Mouse (Mus musculus) liver, embryonic 14.5 days (tissue): ENCODE data around the gene Cep68. TPM values are rescaled to one million over a fixed set of nuclear protein-coding genes. Genes with fewer than 3 reads are reported as not detected.

Experiments
- ATAC-seq: fragments of 200-750 bp; cut with Nextera tagmentation; 2 replicates; pipeline ENCODE4 v1.8.0; 2017; ENCODE audit warnings: moderate number of reproducible peaks, mild to moderate bottlenecking, moderate library complexity; ENCODE audit not compliant: insufficient read depth
- DNase-seq, 3 experiments: peaks; one replicate each; pipeline ENCODE4 v3.0.0-alpha.2; 2012 to 2013; ENCODE audit warnings: low read depth in 3 of 3, low spot score in 3 of 3
- H3K27ac ChIP-seq: fragments of 300-500 bp; sonication (generic); 2 replicates; pipeline ENCODE4 v1.5.1; 2014; ENCODE audit warnings: moderate library complexity, mild to moderate bottlenecking, control low read depth, inconsistent platforms
- H3K27me3 ChIP-seq: fragments of 300-500 bp; sonication (generic); 2 replicates; pipeline ENCODE4 v1.6.1; 2014; ENCODE audit warnings: mild to moderate bottlenecking, low read length, moderate library complexity; ENCODE audit not compliant: control insufficient read depth, insufficient read depth
- H3K36me3 ChIP-seq: fragments of 300-500 bp; sonication (generic); replicated peaks from 2 replicates; pipeline ENCODE4 v1.6.1; 2014; ENCODE audit warnings: low read depth; ENCODE audit not compliant: control insufficient read depth, insufficient read depth
- H3K4me1 ChIP-seq, 2 experiments: fragments of 200-500 bp in 1 of 2; fragments of 300-500 bp in 1 of 2; sonication (generic) in 1 of 2; replicated peaks; 2 replicates each; pipeline ENCODE4 v1.6.1; 2012 to 2014; ENCODE audit warnings: antibody characterized with exemption in 1 of 2, inconsistent platforms in 1 of 2, low read length in 1 of 2; ENCODE audit not compliant: control insufficient read depth in 2 of 2, insufficient read depth in 2 of 2
- H3K4me2 ChIP-seq: fragments of 300-500 bp; sonication (generic); 2 replicates; pipeline ENCODE4 v1.6.1; 2014; ENCODE audit warnings: low read depth, mild to moderate bottlenecking, control low read depth, moderate library complexity
- H3K4me3 ChIP-seq, 2 experiments: fragments of 200-500 bp in 1 of 2; fragments of 300-500 bp in 1 of 2; sonication (generic) in 1 of 2; 2 replicates each; pipeline ENCODE4 v1.5.1; 2012 to 2014; ENCODE audit warnings: low read depth in 2 of 2, low read length in 2 of 2, mild to moderate bottlenecking in 2 of 2, control low read depth in 1 of 2, inconsistent platforms in 1 of 2, moderate library complexity in 1 of 2; ENCODE audit not compliant: insufficient read depth in 1 of 2
- H3K9ac ChIP-seq: fragments of 300-500 bp; sonication (generic); replicated peaks from 2 replicates; pipeline ENCODE4 v1.6.1; 2014; ENCODE audit warnings: mild to moderate bottlenecking, control low read depth, moderate library complexity
- H3K9me3 ChIP-seq: fragments of 300-500 bp; sonication (generic); 2 replicates; pipeline ENCODE4 v1.6.1; 2016; ENCODE audit warnings: low read length, mixed read lengths; ENCODE audit not compliant: control insufficient read depth
- CTCF ChIP-seq: IDR thresholded peaks from 2 replicates; pipeline ENCODE4 v1.5.1; 2016; ENCODE audit warnings: antibody characterized with exemption, low read depth, control low read depth
- EP300 ChIP-seq: IDR thresholded peaks from 2 replicates; pipeline ENCODE4 v1.6.1; 2016; ENCODE audit warnings: antibody characterized with exemption, low read depth
- WGBS: fragments of 180-500 bp; shearing (Covaris S2); extraction: QIAGEN DNeasy Blood & Tissue Kit; methylation state at CpG from one replicate; pipeline ENCODE4 v1.1.7; 2014; ENCODE audit not compliant: insufficient replicate concordance; 5-methylcytosine and 5-hydroxymethylcytosine counted together
- polyA plus RNA-seq, 2 experiments: library from polyadenylated mRNA; depleted of rRNA in 1 of 2; stranded (reverse) in 1 of 2; unstranded in 1 of 2; fragments of >200 nt; fragmentation: Nextera tagmentation in 1 of 2; extraction: Ambion mirVana in 1 of 2; gene quantifications; 2 replicates each; pipeline versions ENCODE4 v1.2.1 to v1.2.3; 2012 to 2014

Gene Cep68
- polyA plus RNA-seq, 2 experiments: 4.5 to 4.8 TPM

- no peak overlapping the region for H3K9ac ChIP-seq
- H3K4me2 ChIP-seq: no peak overlapping the region
- no peak for ATAC-seq
- H3K9me3 ChIP-seq: no peaks in the 10 kb centered on the region
- no peaks in the 10 kb centered on the region for H3K36me3 ChIP-seq
- H3K27ac ChIP-seq: no peak overlapping the region
- H3K27me3 ChIP-seq: no peaks in the 10 kb centered on the region
- H3K4me3 ChIP-seq: no peak overlapping the region
- TF ChIP-seq EP300 (no peak), CTCF (no peak)
- H3K4me1 ChIP-seq: peaks cover 4 to 5% of the 10 kb centered on the region in 2 experiments; a peak in 2 of 4 replicates
- 46% methylated on average over 2 of the region's 2 CpGs for WGBS
- DNase-seq: no peak
Observed at GRCm38 (mm10) chr11:20253088-20253487, 3.9 kb upstream of the Cep68 start.

GRCm38 (mm10) chr11:20250476-20251178 lies 1.4 kb upstream of the Cep68 start:
- TF ChIP-seq EP300: no peak
- Histone ChIP-seq H3K4me1 (peaks cover 4 to 5% of the 10 kb centered on the region in 2 experiments; a peak in 2 of 4 replicates), H3K27me3 (no peaks in the 10 kb centered on the region), H3K9ac (no peak overlapping the region), H3K36me3 (no peaks in the 10 kb centered on the region), H3K4me3 (no peak overlapping the region), H3K4me2 (no peak overlapping the region; the same call in 1 of the 2 replicates), H3K9me3 (no peaks in the 10 kb centered on the region), H3K27ac (no peak overlapping the region)
- ATAC-seq (no peak), DNase-seq (no peak)
- 65% methylated on average over 6 of the region's 6 CpGs for WGBS

GRCm38 (mm10) chr11:20248840-20249239 lies 389 bp downstream of the Cep68 start:
- ATAC-seq (peak; percentile 68), DNase-seq (no peak)
- under 1% methylated on average over 39 of the region's 39 CpGs for WGBS
- TF ChIP-seq EP300: no peak
- TF ChIP-seq CTCF: no peak
- Histone ChIP-seq H3K27me3 (no peaks in the 10 kb centered on the region), H3K9me3 (no peaks in the 10 kb centered on the region), H3K4me3 (peak overlapping the region; percentile 68 to 93), H3K9ac (peak overlapping the region; percentile 86), H3K4me2 (peak overlapping the region; percentile 100), H3K36me3 (no peaks in the 10 kb centered on the region), H3K4me1 (peaks cover 9 to 14% of the 10 kb centered on the region in 2 experiments), H3K27ac (peak overlapping the region; percentile 28; the same call in 1 of the 2 replicates)

GRCm38 (mm10) chr11:20248277-20248676 lies 952 bp downstream of the Cep68 start:
- ATAC-seq (no peak), DNase-seq (no peak)
- peaks cover 9 to 17% of the 10 kb centered on the region in 2 experiments for H3K4me1 ChIP-seq
- peak overlapping the region; percentile 86 for H3K9ac ChIP-seq
- H3K27me3 ChIP-seq: no peaks in the 10 kb centered on the region
- no peaks in the 10 kb centered on the region for H3K9me3 ChIP-seq
- H3K36me3 ChIP-seq: no peaks in the 10 kb centered on the region
- 14% methylated on average over 4 of the region's 4 CpGs for WGBS
- TF ChIP-seq CTCF (no peak), EP300 (no peak)
- H3K4me3 ChIP-seq: peak overlapping the region; percentile 68 to 93
- peak overlapping the region; percentile 100 for H3K4me2 ChIP-seq
- no peak overlapping the region for H3K27ac ChIP-seq

GRCm38 (mm10) chr11:20247146-20247855 lies 1.9 kb downstream of the Cep68 start:
- Histone ChIP-seq H3K27me3 (no peaks in the 10 kb centered on the region), H3K4me2 (no peak overlapping the region), H3K9ac (no peak overlapping the region), H3K9me3 (no peaks in the 10 kb centered on the region), H3K36me3 (no peaks in the 10 kb centered on the region), H3K4me1 (peaks cover 9 to 17% of the 10 kb centered on the region in 2 experiments), H3K4me3 (no peak overlapping the region), H3K27ac (no peak overlapping the region)
- ATAC-seq: no peak
- 68% methylated on average over 8 of the region's 8 CpGs for WGBS
- no peak for DNase-seq
- TF ChIP-seq EP300 (no peak), CTCF (no peak)
